Mouse (Mus musculus) megakaryocyte progenitor cell, adult 5-6 weeks (primary cell): ENCODE results near the gene Grtp1. TPM values are rescaled to one million over a fixed set of nuclear protein-coding genes. Genes with fewer than 3 reads are reported as not detected.

ENCODE experiments used
- ATAC-seq: replicated peaks from 2 replicates; pipeline ENCODE4 v1.8.0; 2016; ENCODE audit warnings: mild to moderate bottlenecking, moderate TSS enrichment, inconsistent platforms; ENCODE audit not compliant: poor library complexity
- total RNA-seq, 2 experiments: library from RNA; stranded (forward) in 1 of 2; stranded (reverse) in 1 of 2; fragments of 157-497, 149-512 nt in 1 of 2; fragments of 200-1000 nt in 1 of 2; gene quantifications; 2 replicates each; pipeline versions ENCODE4 v1.2.3 to v1.2.4; 2015 to 2017

Grtp1 gene
- total RNA-seq, 2 experiments from 2014 or later: 0.08 to 1.0 TPM

- no peak for ATAC-seq
These were observed 75.5 kb downstream of the Grtp1 start for GRCm38 (mm10) chr8:13124897-13125296.

GRCm38 (mm10) chr8:13122887-13123421, 77.5 kb downstream of the Grtp1 start:
- peak; percentile 72 for ATAC-seq

Other genes with a start within 250 kb of the Grtp1 start
- 0.15 and 0.72 TPM in 2 replicates for gene F7, start 174.6 kb downstream of the Grtp1 start, total RNA-seq (2015)
- 0.44 and 0.79 TPM in 2 replicates for gene F7, start 174.6 kb downstream of the Grtp1 start, total RNA-seq (2017)
- 8.3 and 17.8 TPM in 2 replicates for gene F10, start 163.3 kb downstream of the Grtp1 start, total RNA-seq (2015)
- 21.9 and 28.2 TPM in 2 replicates for gene F10, start 163.3 kb downstream of the Grtp1 start, total RNA-seq (2017)
- gene Proz, start 139.7 kb downstream of the Grtp1 start, total RNA-seq (2015): not detected in 2 replicates
- 0.04 TPM in 1 of 2 replicates, not detected in the other for gene Proz, start 139.7 kb downstream of the Grtp1 start, total RNA-seq (2017)
- gene Pcid2, start 95.2 kb downstream of the Grtp1 start, total RNA-seq (2015): 18.5 and 20.6 TPM in 2 replicates
- gene Pcid2, start 95.2 kb downstream of the Grtp1 start, total RNA-seq (2017): 16.5 and 17.1 TPM in 2 replicates
- gene Cul4a, start 95.0 kb downstream of the Grtp1 start, total RNA-seq (2015): 84.2 and 89.0 TPM in 2 replicates
- 78.0 and 102 TPM in 2 replicates for gene Cul4a, start 95.0 kb downstream of the Grtp1 start, total RNA-seq (2017)
- 209 and 240 TPM in 2 replicates for gene Lamp1, start 41.5 kb downstream of the Grtp1 start, total RNA-seq (2015)
- gene Lamp1, start 41.5 kb downstream of the Grtp1 start, total RNA-seq (2017): 259 and 273 TPM in 2 replicates
- gene Adprhl1, start 53.5 kb upstream of the Grtp1 start, total RNA-seq (2015): not detected in 2 replicates
- gene Adprhl1, start 53.5 kb upstream of the Grtp1 start, total RNA-seq (2017): not detected in 2 replicates
- 13.2 and 16.8 TPM in 2 replicates for gene Dcun1d2, start 87.5 kb upstream of the Grtp1 start, total RNA-seq (2015)
- gene Dcun1d2, start 87.5 kb upstream of the Grtp1 start, total RNA-seq (2017): 18.9 and 23.2 TPM in 2 replicates
- 10.1 and 10.5 TPM in 2 replicates for gene Tmco3, start 87.6 kb upstream of the Grtp1 start, total RNA-seq (2015)
- 9.5 and 13.0 TPM in 2 replicates for gene Tmco3, start 87.6 kb upstream of the Grtp1 start, total RNA-seq (2017)
- 315 and 317 TPM in 2 replicates for gene Tfdp1, start 138.1 kb upstream of the Grtp1 start, total RNA-seq (2015)
- 229 and 230 TPM in 2 replicates for gene Tfdp1, start 138.1 kb upstream of the Grtp1 start, total RNA-seq (2017)
- gene Atp4b, start 196.2 kb upstream of the Grtp1 start, total RNA-seq (2015): 0.32 and 0.73 TPM in 2 replicates
- gene Atp4b, start 196.2 kb upstream of the Grtp1 start, total RNA-seq (2017): not detected in 2 replicates
- not detected in 2 replicates for gene Grk1, start 204.5 kb upstream of the Grtp1 start, total RNA-seq (2015)
- gene Grk1, start 204.5 kb upstream of the Grtp1 start, total RNA-seq (2017): 0.07 TPM in 1 of 2 replicates, not detected in the other
- not detected in 2 replicates for gene Tmem255b, start 234.6 kb upstream of the Grtp1 start, total RNA-seq (2015)
- not detected in 2 replicates for gene Tmem255b, start 234.6 kb upstream of the Grtp1 start, total RNA-seq (2017)